Mouse (Mus musculus): ENCODE measurements around the gene Sh3d21. TPM values are rescaled to one million over a fixed set of nuclear protein-coding genes. Genes with fewer than 3 reads are reported as not detected.

Gene Sh3d21
- polyA plus RNA-seq, 1 experiment from 2014 or later = 2.3 TPM

DNA sequence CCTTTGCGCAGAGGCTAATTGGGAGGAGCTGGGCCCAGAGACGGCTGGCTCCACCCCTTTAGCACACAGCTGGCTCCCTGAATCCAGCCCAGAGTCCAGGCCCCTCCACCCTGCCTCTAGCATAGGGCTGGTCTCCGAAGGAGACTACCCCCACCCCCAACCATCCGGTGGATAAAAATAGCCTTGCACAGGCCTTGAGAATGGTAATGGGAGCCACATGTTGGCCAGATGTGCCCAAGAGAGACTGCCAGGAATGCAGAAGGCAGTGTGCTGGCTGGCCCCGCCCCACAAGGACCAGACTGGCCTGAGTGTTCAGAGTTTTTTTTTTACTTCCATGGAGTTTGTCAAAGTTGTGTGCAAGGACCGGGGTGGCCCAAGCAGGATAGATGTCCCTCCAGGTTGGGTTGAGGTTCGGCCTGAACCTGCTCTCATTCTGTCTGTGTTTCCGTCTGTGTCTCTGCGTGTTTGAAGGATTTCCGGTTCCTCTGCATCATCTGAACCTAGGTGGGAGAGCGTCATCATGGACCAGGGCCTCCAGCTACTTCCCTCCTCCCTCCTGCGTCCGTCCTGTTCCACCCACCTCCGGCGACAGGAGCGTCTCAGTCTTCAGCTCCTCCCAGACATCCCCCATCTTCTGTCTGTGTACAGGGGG lies 12.9 kb downstream of the Sh3d21 start:
- H3K4me1 ChIP-seq (replicated peaks) = peaks cover 59% of the 10 kb centered on the region
- peaks cover 64% of the 10 kb centered on the region for H3K27me3 ChIP-seq (ENCODE audit: insufficient read depth, poor library complexity, severe bottlenecking)
- peak overlapping the region; percentile 24 for H3K27ac ChIP-seq
- no peaks in the 10 kb centered on the region for H3K9me3 ChIP-seq
- no peaks in the 10 kb centered on the region for H3K36me3 ChIP-seq
- 38% methylated on average over 16 of the region's 16 CpGs for WGBS
- DNase-seq (ENCODE audit: low spot score) = peak; percentile 84
- H3K4me3 ChIP-seq = peak overlapping the region; percentile 61

DNA sequence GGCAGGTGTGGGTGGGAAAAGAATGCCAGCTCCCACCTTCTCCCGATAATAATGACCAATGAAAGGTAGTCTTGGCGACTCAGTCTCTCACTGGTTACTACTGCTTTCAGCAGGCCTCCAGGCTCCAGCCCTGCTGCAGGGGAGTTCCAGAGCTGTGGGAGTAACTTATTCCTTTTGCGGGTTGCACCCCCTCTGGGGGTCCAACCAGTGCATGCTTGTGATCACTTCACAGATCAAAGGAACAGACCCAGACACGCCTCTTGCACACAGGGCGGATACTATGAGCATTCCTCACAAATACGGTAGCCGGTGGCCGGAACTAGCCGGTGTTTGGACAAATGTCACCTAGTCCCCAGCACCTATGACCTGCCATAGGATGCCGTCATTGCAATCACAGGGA lies 13.5 kb downstream of the Sh3d21 start:
- DNase-seq (ENCODE audit: low spot score) = peak; percentile 29
- H3K4me3 ChIP-seq = peak overlapping the region; percentile 61
- no peaks in the 10 kb centered on the region for H3K9me3 ChIP-seq
- no peaks in the 10 kb centered on the region for H3K36me3 ChIP-seq
- peaks cover 56% of the 10 kb centered on the region for H3K4me1 ChIP-seq (replicated peaks)
- 40% methylated on average over 10 of the region's 10 CpGs for WGBS
- H3K27me3 ChIP-seq (ENCODE audit: insufficient read depth, poor library complexity, severe bottlenecking) = peaks cover 64% of the 10 kb centered on the region
- H3K27ac ChIP-seq = peak overlapping the region; percentile 86

DNA sequence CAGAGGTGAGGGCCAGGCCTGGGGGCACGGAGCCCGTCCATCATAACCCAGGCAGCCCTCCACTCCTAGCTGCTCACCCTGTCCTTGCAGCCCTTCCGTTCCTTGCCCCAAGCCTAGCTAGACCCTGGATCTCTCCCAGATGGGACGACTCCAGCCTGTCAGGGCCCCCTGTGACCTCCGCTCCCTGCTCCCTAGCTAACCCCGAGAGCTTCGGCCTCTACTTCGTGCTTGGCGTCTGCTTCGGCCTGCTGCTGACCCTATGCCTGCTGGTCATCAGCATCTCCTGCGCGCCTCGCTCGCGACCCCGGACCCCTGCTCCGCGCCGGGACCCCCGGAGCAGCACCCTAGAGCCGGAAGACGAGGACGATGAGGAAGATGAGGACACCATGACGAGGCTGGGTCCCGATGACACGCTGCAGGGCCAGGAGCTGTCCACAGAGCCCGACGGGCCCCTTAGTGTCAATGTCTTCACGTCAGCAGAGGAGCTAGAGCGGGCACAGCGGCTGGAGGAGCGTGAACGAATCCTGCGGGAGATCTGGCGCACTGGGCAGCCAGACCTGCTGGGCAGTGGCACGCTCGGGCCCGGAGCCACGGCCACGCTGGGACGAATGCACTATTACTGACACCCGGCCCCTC lies 14.1 kb downstream of the Sh3d21 start:
- peaks cover 64% of the 10 kb centered on the region for H3K27me3 ChIP-seq (ENCODE audit: insufficient read depth, poor library complexity, severe bottlenecking)
- peak overlapping the region; percentile 86 for H3K27ac ChIP-seq
- whole genome bisulfite sequencing = 17% methylated on average over 42 of the region's 42 CpGs
- no peaks in the 10 kb centered on the region for H3K9me3 ChIP-seq
- H3K4me3 ChIP-seq = peak overlapping the region; percentile 61
- H3K36me3 ChIP-seq = no peaks in the 10 kb centered on the region
- DNase-seq (ENCODE audit: low spot score) = peak; percentile 46
- H3K4me1 ChIP-seq (replicated peaks) = peaks cover 56% of the 10 kb centered on the region

DNA sequence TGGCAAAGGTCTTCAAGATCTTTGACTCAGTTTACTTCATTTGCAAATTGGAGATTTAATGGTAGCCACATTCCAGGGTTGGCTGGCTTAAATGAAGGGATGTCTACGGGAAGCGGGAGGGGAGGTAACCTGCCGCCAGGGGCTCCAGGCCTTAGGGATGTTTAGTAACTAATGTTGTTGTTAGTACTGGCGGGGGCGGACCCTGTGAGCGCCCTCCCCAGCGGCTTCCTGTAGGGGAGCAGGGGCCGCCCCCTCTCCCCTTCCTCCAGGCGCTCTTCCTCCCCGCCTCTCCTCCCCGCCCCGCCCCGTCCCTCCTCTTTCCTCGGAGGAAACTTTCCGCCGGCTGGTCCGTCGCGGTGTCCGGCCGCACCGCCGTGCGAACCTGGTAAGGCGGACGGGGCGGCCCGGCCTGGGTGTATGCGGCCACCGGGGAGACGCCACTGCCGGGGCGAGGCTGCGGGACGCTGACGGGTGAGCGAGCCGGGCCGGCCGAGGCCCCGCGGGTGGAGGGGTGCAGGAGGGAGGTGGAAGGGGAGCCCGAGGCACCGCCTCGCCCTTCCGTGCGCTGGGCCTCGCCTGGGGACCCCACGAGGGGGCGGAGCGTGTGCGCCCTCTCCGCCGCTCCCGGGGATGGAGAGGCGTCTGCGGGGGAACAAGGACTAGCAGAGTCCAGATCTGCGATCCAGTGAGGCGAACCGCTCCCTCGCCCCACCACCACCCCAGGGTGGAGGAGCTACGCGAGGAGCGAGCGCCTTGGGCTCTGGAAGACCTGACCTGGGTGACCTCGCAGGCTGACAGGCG lies 14.9 kb downstream of the Sh3d21 start:
- peak overlapping the region; percentile 61 for H3K4me3 ChIP-seq
- H3K27ac ChIP-seq = peak overlapping the region; percentile 86
- peaks cover 56% of the 10 kb centered on the region for H3K4me1 ChIP-seq (replicated peaks)
- WGBS = under 1% methylated on average over 67 of the region's 67 CpGs
- H3K27me3 ChIP-seq (ENCODE audit: insufficient read depth, poor library complexity, severe bottlenecking) = peaks cover 64% of the 10 kb centered on the region
- H3K36me3 ChIP-seq = no peaks in the 10 kb centered on the region
- peak; percentile 61 for DNase-seq (ENCODE audit: low spot score)
- no peaks in the 10 kb centered on the region for H3K9me3 ChIP-seq

DNA sequence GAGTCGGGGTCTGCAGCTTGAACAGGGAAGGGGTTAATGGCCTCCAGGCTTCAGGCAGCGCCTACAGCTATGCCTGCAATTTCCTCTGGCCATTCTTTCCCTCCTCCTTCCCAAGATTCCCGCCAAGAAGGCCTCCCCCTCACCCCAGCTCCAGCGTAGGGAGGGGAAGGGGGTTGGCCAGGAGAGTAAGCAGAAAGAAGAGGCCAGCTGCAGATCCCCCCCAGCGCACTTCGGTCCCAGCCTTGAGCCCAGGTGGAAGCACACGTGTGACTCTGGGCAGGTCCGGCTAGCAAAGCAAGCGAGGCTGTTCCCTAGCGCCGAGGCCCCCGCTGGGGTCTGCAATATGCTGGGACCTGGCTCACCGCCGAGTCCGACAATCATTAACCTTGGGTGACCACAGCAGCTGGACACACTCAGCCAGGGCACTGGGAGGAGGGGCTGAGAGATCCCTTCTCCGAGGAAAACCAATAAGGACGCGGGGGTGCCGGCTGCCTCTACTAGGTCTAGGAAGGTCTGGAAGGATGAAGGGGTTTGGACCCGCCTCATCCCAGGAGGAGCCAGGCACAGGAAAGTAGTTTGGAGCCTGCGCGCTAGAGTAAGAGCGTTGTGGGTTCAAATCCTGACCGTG lies 15.6 kb downstream of the Sh3d21 start, which contains the start of gene Eva1b:
TSS of gene Eva1b (plus strand) at position 212 of the 628 bp plus-strand sequence.
- DNase-seq (ENCODE audit: low spot score) = peak; percentile 82
- Histone ChIP-seq H3K4me1 (replicated peaks) (peaks cover 56% of the 10 kb centered on the region), H3K4me3 (peak within 1 kb of the TSS; percentile 61), H3K9me3 (no peaks in the 10 kb centered on the region), H3K36me3 (no peaks in the 10 kb centered on the region), H3K27me3 (ENCODE audit: insufficient read depth, poor library complexity, severe bottlenecking) (peaks cover 64% of the 10 kb centered on the region), H3K27ac (peak within 1 kb of the TSS; percentile 86)
- WGBS = 1% methylated on average over 24 of the region's 24 CpGs

DNA sequence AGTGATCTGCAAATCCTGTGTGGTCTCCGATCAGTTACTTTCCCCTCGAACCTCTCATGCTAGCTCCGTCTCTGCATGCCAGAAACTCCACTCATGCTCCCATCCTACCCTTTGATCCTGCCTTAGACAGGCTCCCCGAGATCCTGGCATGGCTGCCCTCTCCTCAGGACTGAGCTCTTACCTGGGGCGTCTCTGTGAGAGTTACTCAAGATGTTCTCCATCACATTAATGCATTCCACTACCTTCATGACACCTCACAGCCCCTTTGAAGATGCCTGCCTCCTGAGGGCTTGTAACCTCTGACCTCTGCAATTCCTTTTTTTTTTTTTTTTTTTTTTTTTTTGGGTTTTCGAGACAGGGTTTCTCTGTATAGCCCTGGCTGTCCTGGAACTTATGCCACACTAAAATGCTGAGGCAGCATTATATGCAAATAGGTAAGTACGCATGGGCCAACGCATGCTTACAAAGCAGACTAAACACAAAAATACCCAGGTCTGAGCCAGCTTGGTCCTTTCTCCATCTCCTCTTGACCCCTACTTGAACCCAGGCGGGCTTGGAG lies 16.2 kb downstream of the Sh3d21 start:
- H3K27me3 ChIP-seq (ENCODE audit: insufficient read depth, poor library complexity, severe bottlenecking) = peaks cover 61% of the 10 kb centered on the region
- H3K9me3 ChIP-seq = no peaks in the 10 kb centered on the region
- H3K4me3 ChIP-seq = peak overlapping the region; percentile 61
- H3K4me1 ChIP-seq (replicated peaks) = peaks cover 56% of the 10 kb centered on the region
- H3K36me3 ChIP-seq = no peaks in the 10 kb centered on the region
- 47% methylated on average over 9 of the region's 9 CpGs for WGBS
- H3K27ac ChIP-seq = peak overlapping the region; percentile 86
- peak; percentile 23 for DNase-seq (ENCODE audit: low spot score)

DNA sequence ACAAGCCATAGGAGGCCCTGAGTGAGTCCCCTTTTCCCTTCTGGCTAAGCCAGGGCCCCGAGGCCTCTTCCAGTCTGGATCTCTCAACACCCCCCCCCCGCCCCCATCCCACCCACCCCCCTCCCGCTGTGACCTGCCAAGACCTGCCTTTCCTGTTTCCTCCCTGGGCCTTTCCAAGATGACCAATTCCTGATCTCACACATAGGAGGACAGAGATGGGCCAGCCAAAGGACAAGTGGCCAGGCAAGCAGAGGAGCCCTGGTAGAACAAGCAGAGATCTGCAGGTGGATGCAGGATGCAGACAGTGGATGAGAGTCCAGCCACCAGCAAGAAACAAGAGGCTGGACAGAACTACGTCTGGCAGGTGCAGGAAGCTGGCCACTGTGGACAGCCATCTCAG lies 17.9 kb downstream of the Sh3d21 start:
- H3K27ac ChIP-seq = no peak overlapping the region
- no peak overlapping the region for H3K4me3 ChIP-seq
- no peak for DNase-seq (ENCODE audit: low spot score)
- H3K9me3 ChIP-seq = no peaks in the 10 kb centered on the region
- H3K4me1 ChIP-seq (replicated peaks) = peaks cover 51% of the 10 kb centered on the region
- peaks cover 2% of the 10 kb centered on the region for H3K36me3 ChIP-seq
- WGBS = 59% methylated on average over 4 of the region's 4 CpGs
- peaks cover 45% of the 10 kb centered on the region for H3K27me3 ChIP-seq (ENCODE audit: insufficient read depth, poor library complexity, severe bottlenecking)

DNA sequence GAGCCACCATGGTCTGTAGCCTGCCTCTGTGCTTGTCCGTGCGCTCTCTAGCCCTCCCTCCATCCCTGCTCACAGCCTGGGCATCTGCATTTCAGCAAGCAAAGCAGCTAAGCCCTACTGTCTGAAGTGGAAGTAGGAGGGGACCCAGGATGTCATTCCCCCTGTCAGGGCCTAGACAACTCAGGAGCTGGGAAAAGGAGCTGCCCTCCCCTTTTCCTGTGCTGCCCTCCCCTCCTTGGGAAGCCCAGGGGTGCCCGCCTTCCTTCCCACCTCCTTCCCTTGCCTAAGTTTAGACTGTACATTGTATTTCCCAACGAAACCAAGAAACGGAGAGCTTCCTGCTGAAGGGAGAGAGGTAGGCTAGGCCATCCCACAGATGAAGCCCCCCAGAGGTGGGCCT lies 22.3 kb downstream of the Sh3d21 start:
- Histone ChIP-seq H3K4me3 (no peak overlapping the region), H3K36me3 (peaks cover 44% of the 10 kb centered on the region), H3K9me3 (no peaks in the 10 kb centered on the region), H3K27me3 (ENCODE audit: insufficient read depth, poor library complexity, severe bottlenecking) (peaks cover 3% of the 10 kb centered on the region; the same call in 1 of the 2 replicates), H3K27ac (peak overlapping the region; percentile 9; the same call in 1 of the 2 replicates), H3K4me1 (replicated peaks) (peaks cover 14% of the 10 kb centered on the region; the same call in 1 of the 2 replicates)
- DNase-seq (ENCODE audit: low spot score) = no peak
- WGBS = 73% methylated on average over 5 of the region's 5 CpGs

DNA sequence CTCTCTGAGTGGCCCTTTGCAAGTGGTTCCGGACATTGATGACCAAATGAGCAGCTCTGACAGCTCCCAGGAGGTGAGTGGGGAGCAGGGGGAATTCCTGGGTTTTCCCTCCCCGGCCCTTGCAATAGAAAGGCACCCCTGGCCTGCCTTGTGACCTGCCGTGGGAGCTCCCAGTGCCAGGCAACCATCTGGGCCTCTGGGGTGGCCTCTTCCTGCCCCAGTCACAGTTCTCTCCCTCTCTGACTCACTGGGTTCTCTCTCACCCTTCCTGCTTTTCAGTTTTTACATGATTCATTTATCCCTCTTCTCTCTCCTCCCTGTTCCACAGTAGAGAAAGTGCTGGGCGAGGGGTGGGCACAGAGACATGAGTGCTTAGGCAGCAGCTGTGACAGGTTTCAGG lies 25.5 kb downstream of the Sh3d21 start:
- DNase-seq (ENCODE audit: low spot score) = no peak
- H3K4me3 ChIP-seq = no peak overlapping the region
- H3K27ac ChIP-seq = no peak overlapping the region
- H3K27me3 ChIP-seq (ENCODE audit: insufficient read depth, poor library complexity, severe bottlenecking) = no peaks in the 10 kb centered on the region
- peaks cover 15% of the 10 kb centered on the region for H3K4me1 ChIP-seq (replicated peaks)
- peaks cover 70% of the 10 kb centered on the region for H3K36me3 ChIP-seq
- 79% methylated on average over 4 of the region's 4 CpGs for WGBS
- no peaks in the 10 kb centered on the region for H3K9me3 ChIP-seq

DNA sequence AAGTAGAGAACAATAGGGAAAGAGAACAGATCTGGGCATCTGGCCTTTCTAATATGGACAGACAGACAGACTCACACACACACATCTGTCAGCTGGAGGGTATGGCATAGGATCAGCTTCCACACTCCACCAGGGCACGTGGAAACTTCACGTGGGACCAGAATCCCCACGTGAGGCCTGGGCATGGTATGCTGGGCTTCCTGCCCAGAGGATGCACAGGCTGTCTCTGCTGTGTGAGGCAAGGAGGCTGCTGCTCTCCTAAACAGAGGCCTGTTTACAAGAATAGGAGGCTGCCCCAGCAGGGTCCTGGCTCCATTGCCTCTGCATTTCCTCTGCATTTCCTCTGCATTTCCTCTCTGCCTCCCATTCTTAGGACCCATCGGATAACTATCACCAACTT lies 28.7 kb downstream of the Sh3d21 start:
- H3K27ac ChIP-seq = no peak overlapping the region
- DNase-seq (ENCODE audit: low spot score) = no peak
- no peaks in the 10 kb centered on the region for H3K27me3 ChIP-seq (ENCODE audit: insufficient read depth, poor library complexity, severe bottlenecking)
- no peak overlapping the region for H3K4me3 ChIP-seq
- H3K4me1 ChIP-seq (replicated peaks) = peaks cover 39% of the 10 kb centered on the region
- WGBS = 88% methylated on average over 4 of the region's 4 CpGs
- peaks cover 92% of the 10 kb centered on the region for H3K36me3 ChIP-seq
- no peaks in the 10 kb centered on the region for H3K9me3 ChIP-seq

DNA sequence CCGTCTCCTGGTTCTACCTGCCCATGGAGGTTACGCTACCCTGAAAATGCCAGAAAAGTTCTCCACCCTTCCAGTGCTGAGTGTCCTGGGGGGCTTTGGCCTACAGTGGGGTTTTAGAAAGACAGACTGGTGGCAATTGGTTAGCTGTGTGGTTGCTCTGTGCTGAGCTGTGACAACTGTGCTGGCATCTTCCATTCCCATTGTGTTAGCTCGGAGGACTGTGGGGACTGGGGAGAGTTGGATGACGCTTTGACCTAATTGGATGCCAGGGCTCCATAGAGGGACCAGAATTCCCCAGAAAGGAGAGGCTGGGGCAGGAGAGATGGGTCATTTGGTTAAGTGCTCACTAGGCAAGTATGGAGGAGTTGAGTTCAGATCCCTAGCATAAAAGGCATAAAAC lies 29.1 kb downstream of the Sh3d21 start:
- Histone ChIP-seq H3K27ac (no peak overlapping the region), H3K4me3 (no peak overlapping the region), H3K36me3 (peaks cover 92% of the 10 kb centered on the region), H3K27me3 (ENCODE audit: insufficient read depth, poor library complexity, severe bottlenecking) (no peaks in the 10 kb centered on the region), H3K4me1 (replicated peaks) (peaks cover 39% of the 10 kb centered on the region), H3K9me3 (no peaks in the 10 kb centered on the region)
- 94% methylated on average over 4 of the region's 4 CpGs for WGBS
- no peak for DNase-seq (ENCODE audit: low spot score)

DNA sequence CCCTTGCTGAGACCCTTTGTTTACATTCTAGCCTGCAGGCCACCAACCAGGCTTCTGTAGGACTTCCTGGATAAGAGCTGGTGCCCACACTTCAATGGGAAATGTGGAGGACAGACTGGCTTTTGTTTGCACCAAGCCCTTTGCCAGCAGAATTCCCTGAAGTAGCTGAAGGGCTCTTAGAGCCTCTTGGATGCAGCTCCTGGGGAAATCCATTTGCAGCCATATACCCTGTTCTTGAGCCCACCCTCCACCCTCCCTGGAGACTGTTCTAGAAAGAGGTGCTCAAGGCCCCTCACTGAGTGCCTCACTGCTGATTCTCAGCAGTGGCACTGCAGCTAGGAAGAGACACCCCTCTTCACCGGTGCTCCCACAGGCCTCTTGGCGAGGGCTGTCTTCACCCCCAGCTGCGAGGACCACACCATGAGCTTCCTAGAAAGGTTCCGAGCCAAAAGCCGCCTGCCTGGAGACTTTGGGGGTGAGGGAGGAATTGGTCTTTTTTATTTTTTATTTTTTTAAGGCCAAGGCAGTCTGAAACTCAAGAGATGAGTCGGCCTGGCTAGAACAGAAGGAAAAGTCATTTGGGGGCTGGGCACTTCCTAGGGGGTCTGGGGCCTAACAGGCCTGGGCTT lies 30.5 kb downstream of the Sh3d21 start:
- H3K4me1 ChIP-seq (replicated peaks) = peaks cover 39% of the 10 kb centered on the region
- H3K9me3 ChIP-seq = no peaks in the 10 kb centered on the region
- no peaks in the 10 kb centered on the region for H3K27me3 ChIP-seq (ENCODE audit: insufficient read depth, poor library complexity, severe bottlenecking)
- H3K4me3 ChIP-seq = no peak overlapping the region
- peak overlapping the region; percentile 68 for H3K27ac ChIP-seq
- DNase-seq (ENCODE audit: low spot score) = no peak
- WGBS = 76% methylated on average over 6 of the region's 6 CpGs
- H3K36me3 ChIP-seq = peaks cover 92% of the 10 kb centered on the region

Data from hindbrain, embryonic 10.5 days (tissue).